Comparison of ENCODE assay signal across 8 mouse cellular contexts in the genomic region with DNA sequence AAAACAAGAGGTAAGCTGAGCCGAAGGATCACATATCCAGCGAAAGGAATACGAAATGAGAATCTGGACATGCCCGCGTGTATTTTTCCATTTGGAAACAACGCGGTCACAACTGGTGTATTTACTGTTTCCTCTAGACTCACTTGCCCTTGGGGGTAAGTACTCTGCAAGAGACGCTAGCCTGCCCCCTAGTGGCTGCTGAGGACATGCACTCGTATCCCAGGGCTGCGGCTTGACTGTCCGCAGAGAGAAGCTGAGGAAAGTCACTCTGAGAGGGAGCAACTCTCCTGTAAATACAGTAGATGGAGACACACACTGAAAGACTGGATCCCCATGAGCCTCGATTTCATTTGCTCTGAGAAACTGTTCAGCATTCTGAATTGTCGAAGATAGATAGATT.
A peak's percentile ranks its signal among the peaks of the same experiment; 100 is the strongest.
DNase-seq lines count a peak whose midpoint lies in the region; ATAC-seq lines count a peak whose summit lies in the region.

No protein-coding gene starts in this region.

- peak overlapping the region in 1 of 2 experiments; percentile 19; a peak in 2 of 4 replicates for H3K4me3 ChIP-seq in heart, embryonic 14.5 days (ENCODE audit: control insufficient read depth in 1 of 2, insufficient read depth in 1 of 2, low read depth in 1 of 2, low read length in 2 of 2)
- H3K4me3 ChIP-seq in liver, embryonic 15.5 days (replicated peaks): peak overlapping the region; percentile 47
- H3K4me3 ChIP-seq in neural tube, embryonic 12.5 days: no peak overlapping the region

- no peak overlapping the region; a peak in 1 of 4 replicates for H3K27ac ChIP-seq in heart, embryonic 14.5 days (replicated peaks in 1 of 2; ENCODE audit: control insufficient read depth in 1 of 2, insufficient read depth in 1 of 2, low read depth in 2 of 2, low read length in 2 of 2)
- H3K27ac ChIP-seq in liver, embryonic 15.5 days (replicated peaks): peak overlapping the region; percentile 99
- H3K27ac ChIP-seq in neural tube, embryonic 12.5 days: no peak overlapping the region

- peak; percentile 92 for ATAC-seq in CD4-positive, CD25-positive, alpha-beta regulatory T cell, adult 4 months
- peak; percentile 61; the same call in 1 of the 2 replicates for ATAC-seq in heart, embryonic 14.5 days (ENCODE audit: insufficient number of reproducible peaks, insufficient read depth, low FRiP score, low read depth)
- peak; percentile 60 for ATAC-seq in liver, embryonic 15.5 days (ENCODE audit: insufficient read depth)
- peak; percentile 70; the same call in 1 of the 2 replicates for ATAC-seq in neural tube, embryonic 12.5 days (ENCODE audit: low FRiP score, low read depth)

- H3K27me3 ChIP-seq in heart, embryonic 14.5 days (ENCODE audit: control insufficient read depth, insufficient read depth, low read length): no peaks in the 10 kb centered on the region
- no peaks in the 10 kb centered on the region for H3K27me3 ChIP-seq in liver, embryonic 15.5 days
- H3K27me3 ChIP-seq in neural tube, embryonic 12.5 days (replicated peaks): no peaks in the 10 kb centered on the region

- H3K9me3 ChIP-seq in heart, embryonic 14.5 days (ENCODE audit: control insufficient read depth, low read length): no peaks in the 10 kb centered on the region
- no peaks in the 10 kb centered on the region for H3K9me3 ChIP-seq in liver, embryonic 15.5 days (replicated peaks)
- H3K9me3 ChIP-seq in neural tube, embryonic 12.5 days: no peaks in the 10 kb centered on the region

- 16% methylated on average over 13 of the region's 13 CpGs for WGBS in heart, embryonic 14.5 days
- 8% methylated on average over 13 of the region's 13 CpGs for WGBS in liver, embryonic 15.5 days (ENCODE audit: insufficient replicate concordance)
- WGBS in neural tube, embryonic 12.5 days: 29% methylated on average over 13 of the region's 13 CpGs

- H3K36me3 ChIP-seq in heart, embryonic 14.5 days (ENCODE audit: control insufficient read depth, insufficient read depth, low read length): no peaks in the 10 kb centered on the region
- no peaks in the 10 kb centered on the region for H3K36me3 ChIP-seq in liver, embryonic 15.5 days (replicated peaks)
- H3K36me3 ChIP-seq in neural tube, embryonic 12.5 days: no peaks in the 10 kb centered on the region

- peak overlapping the region; percentile 57 for H3K4me2 ChIP-seq in heart, embryonic 14.5 days (ENCODE audit: low read length)
- peak overlapping the region; percentile 68 for H3K4me2 ChIP-seq in liver, embryonic 15.5 days
- no peak overlapping the region for H3K4me2 ChIP-seq in neural tube, embryonic 12.5 days (replicated peaks)

- no peak overlapping the region for H3K9ac ChIP-seq in heart, embryonic 14.5 days (ENCODE audit: low read length)
- peak overlapping the region; percentile 56 for H3K9ac ChIP-seq in liver, embryonic 15.5 days
- H3K9ac ChIP-seq in neural tube, embryonic 12.5 days: no peak overlapping the region

- H3K4me1 ChIP-seq in heart, embryonic 14.5 days (ENCODE audit: control insufficient read depth in 2 of 2, insufficient read depth in 2 of 2, low read length in 2 of 2): peaks cover 0 to 4% of the 10 kb centered on the region in 2 experiments; a peak in 2 of 4 replicates
- peaks cover 59% of the 10 kb centered on the region for H3K4me1 ChIP-seq in liver, embryonic 15.5 days (replicated peaks)
- no peaks in the 10 kb centered on the region for H3K4me1 ChIP-seq in neural tube, embryonic 12.5 days

- DNase-seq in c-Kit-negative CD71-positive TER-119-positive erythroid progenitor cells, embryonic 14.5 days (ENCODE audit: low read depth, low spot score): peak; percentile 94
- DNase-seq in fibroblast of lung, adult 2 months (ENCODE audit: low read depth): peak; percentile 56
- DNase-seq in kidney, postnatal 25 days: peak; percentile 81 to 87
- peak; percentile 72 for DNase-seq in telencephalon, adult 2 months (ENCODE audit: low read depth, low spot score)
